Mouse (Mus musculus): ENCODE measurements around the gene Adh6a.

- TF ChIP-seq CTCF (IDR thresholded peaks at IDR 0.05; ENCODE audit: extremely low read depth, insufficient read length, insufficient replicate concordance, low read depth, low read length) (no peak), POLR2A (IDR thresholded peaks at IDR 0.05; ENCODE audit: low read depth, low read length) (no peak)
These were observed 21.2 kb downstream of the Adh6a start for GRCm38 (mm10) chr3:138334320-138334719.

Measured in small intestine, adult 2 months (tissue).